Mouse (Mus musculus): ENCODE data around the gene Gm37240.

The Gm37240 gene

GRCm38 (mm10) chr3:85635126-85635419 is 252.2 kb downstream of the Gm37240 start:
- no peak for DNase-seq (ENCODE audit: low read depth, low spot score)

GRCm38 (mm10) chr3:85634389-85635125 is 252.8 kb downstream of the Gm37240 start:
- no peak for DNase-seq (ENCODE audit: low read depth, low spot score)

- no peak for DNase-seq (ENCODE audit: low read depth, low spot score)
Observed at GRCm38 (mm10) chr3:85633733-85634132, 253.6 kb downstream of the Gm37240 start.

- no peak for DNase-seq (ENCODE audit: low read depth, low spot score)
Observed at GRCm38 (mm10) chr3:85629895-85630510, 257.3 kb downstream of the Gm37240 start.

GRCm38 (mm10) chr3:85619751-85620150 is 267.6 kb downstream of the Gm37240 start:
- DNase-seq (ENCODE audit: low read depth, low spot score), result no peak

- DNase-seq (ENCODE audit: low read depth, low spot score), result no peak
Observed at GRCm38 (mm10) chr3:85619345-85619744, 268.0 kb downstream of the Gm37240 start.

DNA sequence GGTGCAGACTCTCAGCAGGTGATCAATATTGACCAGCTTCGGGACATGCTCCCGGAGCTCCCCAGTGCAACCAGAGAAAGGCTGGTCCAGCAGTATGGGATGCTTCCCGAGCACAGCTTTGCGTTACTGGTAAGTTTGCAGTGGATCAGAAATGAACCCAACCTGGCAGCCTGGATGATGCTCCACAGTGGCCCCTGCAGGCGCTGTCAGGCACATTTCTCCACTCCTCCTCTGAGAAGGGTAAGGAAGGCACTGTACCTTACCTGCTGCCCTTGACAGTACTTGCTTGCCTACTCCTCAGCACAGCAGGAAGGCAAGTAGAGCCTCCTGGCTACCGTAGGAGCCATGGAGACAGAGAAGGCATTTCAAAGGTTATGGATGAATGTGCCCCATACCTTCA is 268.4 kb downstream of the Gm37240 start:
- DNase-seq (ENCODE audit: low read depth, low spot score), result no peak

DNA sequence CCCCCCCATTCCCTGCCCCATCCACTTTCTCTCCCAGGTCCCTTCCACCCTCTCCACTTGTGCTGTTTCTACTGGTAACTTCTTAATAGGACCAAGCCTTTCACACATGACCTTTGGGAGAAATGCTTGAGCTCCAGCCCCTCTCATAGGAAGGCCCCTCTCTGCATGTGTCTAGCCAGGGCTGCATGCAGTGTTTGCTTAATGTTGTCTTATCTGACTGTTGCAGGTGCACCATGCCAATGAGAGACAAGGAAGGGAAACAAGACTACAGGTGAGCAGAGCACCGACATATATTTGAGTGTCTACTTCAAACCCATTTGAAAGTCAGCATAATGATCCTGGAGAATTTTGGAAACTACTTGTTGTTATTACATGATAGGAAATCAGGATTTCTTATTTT is 270.9 kb downstream of the Gm37240 start:
- DNase-seq (ENCODE audit: low read depth, low spot score), result no peak

DNA sequence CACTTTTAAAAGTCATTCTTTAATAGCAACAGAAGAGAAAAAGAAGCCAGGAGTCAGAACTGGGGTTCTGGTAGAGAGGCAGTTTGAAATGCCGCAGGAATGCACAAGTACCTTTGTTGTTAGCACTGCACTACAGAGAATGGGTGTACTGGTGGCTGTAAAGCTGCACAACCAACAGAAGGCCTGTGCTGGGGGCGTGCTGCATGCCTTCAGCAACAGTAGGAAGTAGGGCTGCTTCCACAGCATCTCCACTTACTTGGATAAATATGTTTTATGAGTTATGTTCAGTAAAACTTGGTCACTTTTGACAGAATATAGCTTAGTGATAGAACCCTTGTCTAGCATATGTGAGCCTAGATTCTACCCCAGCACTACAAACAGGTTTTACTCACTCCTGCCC is 279.6 kb downstream of the Gm37240 start:
- DNase-seq (ENCODE audit: low read depth, low spot score), result no peak

- no peak for DNase-seq (ENCODE audit: low read depth, low spot score)
Observed at GRCm38 (mm10) chr3:85606912-85607311, 280.4 kb downstream of the Gm37240 start.

- DNase-seq (ENCODE audit: low read depth, low spot score), result no peak
Observed at GRCm38 (mm10) chr3:85603811-85604210, 283.5 kb downstream of the Gm37240 start.

- DNase-seq (ENCODE audit: low read depth, low spot score), result no peak
Observed at GRCm38 (mm10) chr3:85601841-85602305, 285.4 kb downstream of the Gm37240 start.

DNA sequence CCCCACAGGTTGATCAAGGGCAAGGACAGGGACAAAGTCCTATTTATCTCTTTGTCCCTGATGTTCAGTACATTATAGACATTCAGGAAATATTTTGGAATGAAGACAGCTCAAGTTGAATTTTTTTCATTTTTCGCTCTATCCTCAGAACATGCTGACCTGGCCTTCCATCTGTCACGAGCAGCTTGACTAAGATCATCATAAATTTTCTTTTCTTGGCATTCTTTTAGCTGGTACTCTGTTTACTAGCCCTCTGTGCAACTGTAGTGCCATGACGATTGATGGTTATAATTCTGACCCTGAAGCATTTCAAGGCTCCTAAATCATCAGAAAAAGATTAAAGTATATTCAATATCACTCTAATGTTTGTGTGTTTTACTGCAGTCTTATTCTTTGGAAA is 287.8 kb downstream of the Gm37240 start:
- no peak for DNase-seq (ENCODE audit: low read depth, low spot score)

- no peak for DNase-seq (ENCODE audit: low read depth, low spot score)
Observed at GRCm38 (mm10) chr3:85594452-85594851, 292.9 kb downstream of the Gm37240 start.

DNA sequence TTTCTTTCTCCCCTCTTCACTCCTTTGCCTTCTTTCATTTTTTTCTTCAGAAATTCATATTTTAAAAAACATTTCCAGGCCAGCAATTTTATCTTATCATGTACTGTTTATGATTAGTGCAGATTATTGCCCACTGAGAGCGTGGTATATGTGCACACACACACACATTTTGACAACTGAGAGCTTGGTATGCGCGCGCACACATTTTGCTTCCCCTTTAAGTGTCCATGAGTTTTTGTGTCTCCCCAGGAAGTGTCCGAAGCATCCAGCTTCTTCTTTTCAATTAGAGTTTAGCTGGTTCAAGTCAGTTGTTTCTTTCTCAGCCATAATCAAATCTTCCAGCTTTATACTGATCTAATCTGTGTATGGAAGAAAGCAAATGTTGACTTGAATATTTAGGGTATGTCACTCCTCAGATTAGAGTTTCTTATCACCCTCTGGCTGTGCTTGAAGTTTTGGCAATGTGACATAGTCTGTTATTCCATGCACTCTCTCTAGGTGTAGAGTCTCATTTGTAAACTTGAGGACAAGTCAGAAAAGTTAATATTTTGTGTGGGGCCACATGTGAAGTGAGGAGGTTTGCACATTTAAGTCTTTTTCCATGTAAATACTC is 294.6 kb downstream of the Gm37240 start:
- DNase-seq (ENCODE audit: low read depth, low spot score), result no peak

GRCm38 (mm10) chr3:85592067-85592466 is 295.3 kb downstream of the Gm37240 start:
- no peak for DNase-seq (ENCODE audit: low read depth, low spot score)

DNA sequence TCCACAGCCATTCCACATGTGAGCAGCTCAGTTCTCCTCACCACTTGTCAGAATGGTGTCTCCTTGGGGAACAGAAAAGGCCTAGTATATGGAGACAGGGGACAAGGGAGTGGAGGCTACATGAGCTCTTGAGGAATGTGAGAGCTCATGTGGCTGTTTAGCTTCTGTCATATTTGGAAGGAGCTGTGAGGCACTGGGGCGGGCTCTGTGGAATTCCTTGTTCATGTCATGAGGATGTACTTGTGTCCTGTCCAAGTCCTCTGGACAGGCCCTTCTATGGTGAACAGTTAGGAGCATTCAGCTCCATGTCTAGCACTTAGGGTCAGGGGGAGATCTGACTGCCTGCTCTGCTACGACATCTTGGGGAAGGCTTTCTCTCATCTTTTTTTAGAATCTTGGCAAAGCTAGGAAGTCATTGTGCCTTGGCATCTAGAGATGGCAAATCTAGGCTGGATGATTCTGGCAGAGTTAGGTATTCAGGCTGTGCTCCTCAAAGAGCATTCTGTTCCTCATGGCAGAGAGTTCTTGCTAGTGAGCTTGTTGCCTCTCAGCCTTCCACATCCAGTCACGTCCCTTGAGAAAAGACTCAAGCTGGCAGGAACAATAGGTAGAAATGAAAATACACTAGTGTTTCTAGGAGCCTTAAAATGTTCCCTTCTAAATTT is 297.1 kb downstream of the Gm37240 start:
- DNase-seq (ENCODE audit: low read depth, low spot score), result no peak

DNA sequence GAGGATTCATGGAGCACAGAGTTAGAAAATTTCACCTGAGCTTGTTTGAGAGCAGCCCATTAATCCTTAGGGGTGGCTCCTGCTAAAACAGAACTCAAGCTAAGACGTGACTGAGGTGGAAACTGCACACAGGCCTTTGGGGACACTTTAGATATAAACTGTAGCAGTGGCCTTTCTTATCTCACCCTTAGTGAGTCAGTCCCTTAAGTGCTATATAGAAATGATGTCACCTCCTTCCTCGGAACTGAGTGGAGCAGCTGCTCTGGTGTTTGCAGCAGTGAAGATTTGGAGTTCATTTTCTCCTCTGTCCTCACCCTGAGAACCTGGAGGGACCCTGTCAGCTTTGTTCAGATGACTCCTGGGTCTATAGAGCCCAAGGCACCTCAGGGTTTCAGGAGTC is 298.6 kb downstream of the Gm37240 start:
- DNase-seq (ENCODE audit: low read depth, low spot score), result no peak

GRCm38 (mm10) chr3:85584966-85585365 is 302.4 kb downstream of the Gm37240 start:
- no peak for DNase-seq (ENCODE audit: low read depth, low spot score)

DNA sequence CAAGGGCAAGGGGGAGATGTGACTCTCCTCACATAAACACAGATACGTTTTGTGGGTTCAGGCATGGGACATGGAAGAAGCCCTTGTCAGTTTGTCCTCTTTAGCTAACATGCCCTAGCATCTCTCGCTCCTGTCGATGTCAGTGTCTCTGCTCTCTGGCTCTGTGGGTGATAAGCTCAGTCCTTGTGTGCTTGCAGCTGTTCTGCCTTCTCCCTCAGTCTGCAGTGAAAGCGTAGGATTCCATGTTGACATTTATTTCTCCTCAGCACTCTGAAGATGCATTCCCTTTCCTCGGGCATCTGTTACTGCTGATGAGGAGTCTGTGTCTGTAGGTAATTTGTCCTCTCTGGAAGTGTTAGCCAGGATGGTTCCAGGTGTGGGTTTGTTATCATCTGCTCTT is 304.1 kb downstream of the Gm37240 start:
- no peak for DNase-seq (ENCODE audit: low read depth, low spot score)

- no peak for DNase-seq (ENCODE audit: low read depth, low spot score)
Observed at GRCm38 (mm10) chr3:85582726-85583125, 304.6 kb downstream of the Gm37240 start.

Data from retina, postnatal 7 days (tissue).